Mouse (Mus musculus) frontal cortex, adult 2 months (tissue): ENCODE measurements around the gene Osbpl3. TPM values are rescaled to one million over a fixed set of nuclear protein-coding genes. Genes with fewer than 3 reads are reported as not detected.

Experiments
- DNase-seq, 2 experiments: peaks; one replicate each; pipeline ENCODE4 v3.0.0; 2022; ENCODE audit warnings: low spot score in 1 of 2; ENCODE audit errors: extremely low spot score in 1 of 2
- polyA plus RNA-seq: library from polyadenylated mRNA; depleted of rRNA; stranded (reverse); fragments of >200 nt; gene quantifications from 2 replicates; pipeline ENCODE4 v1.2.3, GENCODE M21; 2012; rRNA removed

Osbpl3 gene
- polyA plus RNA-seq, 1 experiment, result 25.9 TPM

GRCm38 (mm10) chr6:50244126-50244525 is 211.9 kb downstream of the Osbpl3 start:
- DNase-seq, result no peak

Other genes starting within 250 kb of the Osbpl3 start
- 11.1 and 11.6 TPM in 2 replicates for gene Gsdme, start 192.3 kb downstream of the Osbpl3 start, polyA plus RNA-seq
- gene Cycs, start 110.3 kb upstream of the Osbpl3 start, polyA plus RNA-seq, result 68.8 and 69.5 TPM in 2 replicates
- 0.78 and 0.86 TPM in 2 replicates for gene 4921507P07Rik, start 140.4 kb upstream of the Osbpl3 start, polyA plus RNA-seq
- gene Npvf, start 198.2 kb upstream of the Osbpl3 start, polyA plus RNA-seq, result 0.16 TPM in 1 of 2 replicates, not detected in the other